Mouse (Mus musculus): ENCODE measurements around the gene Zfp607b.
A peak's percentile ranks its signal among the peaks of the same experiment; 100 is the strongest.

The Zfp607b gene

DNA sequence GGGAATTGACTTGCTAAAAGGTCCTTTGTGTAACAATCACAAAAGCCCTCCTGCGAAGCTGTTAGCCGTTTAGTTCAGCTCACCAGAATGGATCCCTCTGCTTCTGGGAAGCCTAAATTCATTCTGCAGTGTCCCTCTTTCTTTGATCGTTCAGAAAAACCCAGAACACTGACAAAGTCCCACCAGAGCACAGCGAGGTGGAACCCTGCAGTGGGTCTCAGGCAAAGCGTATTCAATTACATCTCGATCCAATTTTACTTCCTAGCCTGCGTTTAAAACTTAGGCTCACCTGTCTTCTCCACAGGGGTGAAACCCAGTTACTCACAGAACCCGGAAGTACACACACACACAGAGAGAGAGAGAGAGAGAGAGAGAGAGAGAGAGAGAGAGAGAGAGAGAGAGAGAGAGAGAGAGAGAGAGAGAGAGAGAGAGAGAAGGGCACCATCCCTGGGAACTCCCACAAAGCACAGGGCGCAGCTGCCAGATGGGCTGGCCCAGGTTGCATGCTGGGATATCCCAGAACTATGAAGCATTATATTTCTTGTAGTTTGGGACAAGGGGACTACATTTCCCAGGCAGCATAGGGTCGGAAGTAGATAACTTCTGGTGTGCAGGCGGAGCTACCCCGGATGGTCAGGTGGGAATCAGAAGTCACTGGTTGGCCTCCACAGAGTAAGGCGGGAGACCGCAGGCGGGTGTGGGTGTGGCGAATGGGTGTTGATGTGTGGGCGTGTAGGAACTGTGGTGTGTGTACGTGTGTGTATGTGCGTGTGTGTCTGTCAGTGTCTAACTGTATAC lies at the start of gene Zfp607b:
Gene Zfp607b, plus strand, starts transcription at position 526 of the 798 bp plus-strand sequence.
- DNase-seq (ENCODE audit: low read depth, low spot score) = peak; percentile 98

DNA sequence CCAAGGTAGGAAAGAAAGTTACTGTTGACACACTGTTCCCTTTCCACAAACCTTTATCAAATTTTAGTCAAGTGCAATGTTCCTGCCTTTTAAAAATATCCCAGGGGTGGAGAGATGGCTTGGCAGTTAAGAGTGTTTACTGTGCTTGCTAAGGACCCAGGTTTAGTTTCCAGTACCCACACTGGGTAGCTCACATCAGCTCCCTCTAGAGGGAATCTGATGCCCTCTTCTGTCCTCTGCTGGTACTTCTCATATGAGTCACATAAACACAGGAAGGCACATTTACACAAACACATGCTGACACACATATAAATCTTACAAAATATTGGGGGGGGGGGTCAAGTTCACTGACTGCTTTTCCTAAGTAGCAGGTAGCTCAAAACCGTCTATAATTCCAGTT lies 44.7 kb upstream of the Zfp607b start:
- peak; percentile 55 for DNase-seq (ENCODE audit: low read depth, low spot score)

DNA sequence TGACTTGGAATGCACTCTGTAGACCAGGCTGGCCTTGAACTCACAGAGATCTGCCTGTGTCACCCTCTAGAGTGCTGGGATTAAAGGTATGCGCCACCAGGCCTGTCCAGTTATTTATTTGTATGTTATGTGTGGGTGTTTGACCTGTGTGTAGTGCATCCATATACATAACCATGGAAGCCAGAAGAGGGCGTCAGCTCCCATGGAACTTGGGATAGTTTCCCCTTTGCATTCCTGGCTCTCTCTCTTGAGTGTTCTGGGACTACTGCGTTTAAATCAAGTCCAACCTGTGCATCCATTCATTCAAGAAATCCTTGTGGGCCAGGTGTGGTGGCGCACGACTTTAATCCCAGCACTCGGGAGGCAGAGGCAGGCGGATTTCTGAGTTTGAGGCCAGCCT lies 42.6 kb upstream of the Zfp607b start:
- no peak for DNase-seq (ENCODE audit: low read depth, low spot score)

DNA sequence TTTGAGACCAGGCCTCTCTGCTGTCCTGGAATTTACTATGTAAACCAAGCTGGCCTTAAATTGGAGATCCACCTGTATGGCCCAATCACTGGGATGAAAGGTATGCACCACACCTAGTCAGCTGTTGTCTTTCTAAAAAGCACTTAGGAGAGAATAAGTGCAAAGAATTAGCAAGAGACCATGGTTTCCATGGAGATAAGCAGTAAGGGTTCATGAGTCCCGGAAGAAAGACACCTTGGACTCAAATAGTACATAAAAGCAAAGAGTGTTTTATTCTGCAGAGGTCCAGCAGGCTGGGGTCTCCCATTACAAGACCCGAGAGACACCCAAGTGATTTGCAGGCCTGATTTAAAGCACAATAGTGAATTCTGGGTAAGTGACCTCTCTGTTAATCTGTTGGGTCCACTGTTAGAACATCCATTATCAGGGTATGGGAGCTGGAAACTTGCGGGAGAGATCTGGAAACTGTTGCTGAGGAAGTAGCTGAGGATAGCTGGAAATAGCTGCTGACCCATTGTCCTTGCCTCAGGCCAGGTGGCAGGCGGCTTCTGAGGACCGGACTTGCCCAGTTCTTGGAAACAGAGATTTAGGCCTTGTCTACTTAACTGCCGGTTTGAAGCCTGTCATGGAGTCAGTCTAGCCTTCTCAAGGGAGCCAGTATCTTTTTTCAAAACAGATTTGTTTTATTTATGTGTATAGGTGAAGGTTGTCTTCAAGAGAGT lies 41.7 kb upstream of the Zfp607b start:
- no peak for DNase-seq (ENCODE audit: low read depth, low spot score)

DNA sequence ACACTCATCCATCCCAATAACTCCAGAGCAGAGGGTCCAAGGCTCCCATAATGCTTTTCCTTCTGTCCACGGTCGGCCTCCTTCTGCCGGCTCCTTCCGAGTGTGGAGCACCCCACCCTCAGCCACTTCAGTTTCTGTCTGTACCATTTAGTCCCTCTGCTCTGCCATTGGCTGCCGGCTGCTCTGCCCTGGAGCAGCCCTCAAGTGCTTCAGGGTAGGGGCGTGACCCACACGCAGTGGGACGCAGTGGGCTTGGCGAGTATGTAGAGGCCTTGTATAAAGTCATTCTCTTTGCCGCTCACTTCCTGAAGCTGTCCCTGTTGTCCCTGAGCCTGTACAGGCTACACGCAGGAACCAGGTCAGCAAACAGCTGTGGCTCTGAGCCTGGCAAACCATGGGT lies 39.4 kb upstream of the Zfp607b start:
- no peak for DNase-seq (ENCODE audit: low read depth, low spot score)

DNA sequence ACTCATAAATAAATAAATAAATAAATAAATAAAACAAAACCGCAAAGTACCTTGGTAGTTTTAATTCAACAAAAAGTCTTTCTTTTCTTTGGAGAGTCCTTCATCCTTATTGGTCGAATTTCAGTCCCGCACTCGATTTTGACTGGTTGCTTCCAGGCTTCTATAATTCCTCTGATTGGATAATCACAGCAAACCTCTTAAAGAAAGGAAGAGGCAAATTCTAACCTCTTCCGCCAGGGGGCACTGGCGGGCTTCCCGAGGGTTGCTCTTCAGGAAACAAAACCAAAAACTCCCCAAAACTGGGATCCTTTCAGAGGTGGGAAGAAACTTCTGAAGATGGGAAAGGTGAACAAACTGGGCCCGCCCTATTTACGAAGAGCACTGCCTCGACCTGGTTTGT lies 38.2 kb upstream of the Zfp607b start:
- peak; percentile 87 for DNase-seq (ENCODE audit: low read depth, low spot score)

DNA sequence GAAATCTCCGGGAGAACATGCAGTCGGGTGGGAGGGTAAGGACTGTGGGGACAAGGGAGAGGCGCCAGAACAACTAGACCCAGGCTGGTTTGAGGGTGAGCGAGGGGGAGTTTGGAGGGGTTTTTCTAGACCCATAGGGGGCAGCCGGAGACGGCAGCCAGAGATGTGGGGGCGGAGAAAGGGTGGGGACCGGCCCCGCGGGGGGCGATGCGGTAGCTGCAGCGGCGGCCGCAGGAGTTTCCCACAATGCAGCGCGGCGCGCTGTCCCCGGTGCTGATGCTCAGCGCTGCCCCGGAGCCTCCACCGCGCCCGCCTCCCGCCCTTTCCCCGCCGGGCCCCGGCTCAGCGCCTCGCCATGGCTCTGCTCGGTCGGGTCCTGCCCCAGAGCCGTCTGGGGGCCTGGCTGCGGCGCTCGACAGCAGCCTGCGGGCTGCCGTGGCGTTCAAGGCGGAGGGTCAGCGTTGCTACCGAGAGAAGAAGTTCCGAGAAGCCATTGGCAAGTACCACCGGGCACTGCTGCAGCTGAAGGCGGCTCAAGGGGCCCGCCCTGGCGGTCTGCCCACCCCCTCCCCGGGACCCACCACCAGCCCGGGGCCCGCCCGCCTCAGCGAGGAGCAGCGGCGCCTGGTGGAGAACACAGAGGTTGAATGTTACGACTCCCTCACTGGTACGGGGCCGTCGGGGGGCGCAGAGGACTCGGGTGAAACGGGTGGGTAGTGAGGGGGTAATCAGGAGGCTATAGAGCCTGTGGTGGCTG lies 35.3 kb upstream of the Zfp607b start, which contains the start of gene Ttc9b:
Gene Ttc9b, plus strand, starts transcription at position 235 of the 757 bp plus-strand sequence.
- DNase-seq (ENCODE audit: low read depth, low spot score) = peak; percentile 20

DNA sequence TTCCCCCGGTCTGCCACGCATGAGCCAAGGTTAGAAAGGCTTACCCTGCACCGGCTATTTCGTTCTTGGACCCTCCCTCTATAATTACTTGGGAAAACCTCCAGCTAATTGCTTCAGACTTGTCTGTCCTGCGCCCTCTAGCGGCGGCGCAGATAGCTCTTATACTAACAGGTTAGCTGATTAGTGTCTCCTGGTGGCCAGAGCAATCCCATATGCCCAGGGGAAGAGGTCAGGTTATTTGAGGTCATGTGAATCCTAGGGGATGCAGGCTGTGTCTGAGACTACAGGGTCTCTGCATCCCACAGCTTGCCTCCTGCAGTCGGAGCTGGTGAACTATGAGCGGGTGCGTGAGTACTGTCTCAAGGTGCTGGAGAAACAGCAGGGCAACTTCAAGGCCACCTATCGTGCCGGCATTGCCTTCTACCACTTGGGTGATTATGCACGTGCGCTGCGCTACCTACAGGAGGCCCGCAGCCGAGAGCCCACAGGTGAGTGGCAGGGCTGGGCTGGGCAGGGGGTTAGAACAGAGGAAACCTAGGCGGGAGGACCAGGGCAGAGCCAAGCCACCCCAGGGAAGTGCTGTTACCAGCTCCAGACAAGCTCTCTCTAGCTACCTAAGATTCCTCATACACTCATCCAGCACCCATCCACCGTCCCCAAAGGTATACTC lies 34.4 kb upstream of the Zfp607b start:
- DNase-seq (ENCODE audit: low read depth, low spot score) = peak; percentile 59

DNA sequence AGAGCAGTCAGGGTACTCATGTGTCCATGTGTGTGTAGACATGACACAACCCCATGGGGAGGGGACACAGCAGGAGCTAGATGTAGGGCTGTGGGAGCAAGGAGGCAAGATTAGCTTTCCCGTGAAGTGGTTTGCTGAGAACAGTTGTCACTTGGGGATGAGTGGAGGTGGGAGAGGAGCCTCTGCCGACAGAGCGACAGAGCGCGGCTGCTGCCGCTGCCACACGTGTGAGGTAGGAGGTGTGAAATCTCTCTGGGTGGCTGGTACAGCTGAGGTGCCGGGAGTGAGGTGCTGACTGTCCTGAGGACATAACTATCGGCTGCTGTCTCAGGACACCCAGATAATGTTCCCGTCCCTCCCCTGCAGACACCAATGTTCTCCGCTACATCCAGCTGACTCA lies 33.6 kb upstream of the Zfp607b start:
- no peak for DNase-seq (ENCODE audit: low read depth, low spot score)

DNA sequence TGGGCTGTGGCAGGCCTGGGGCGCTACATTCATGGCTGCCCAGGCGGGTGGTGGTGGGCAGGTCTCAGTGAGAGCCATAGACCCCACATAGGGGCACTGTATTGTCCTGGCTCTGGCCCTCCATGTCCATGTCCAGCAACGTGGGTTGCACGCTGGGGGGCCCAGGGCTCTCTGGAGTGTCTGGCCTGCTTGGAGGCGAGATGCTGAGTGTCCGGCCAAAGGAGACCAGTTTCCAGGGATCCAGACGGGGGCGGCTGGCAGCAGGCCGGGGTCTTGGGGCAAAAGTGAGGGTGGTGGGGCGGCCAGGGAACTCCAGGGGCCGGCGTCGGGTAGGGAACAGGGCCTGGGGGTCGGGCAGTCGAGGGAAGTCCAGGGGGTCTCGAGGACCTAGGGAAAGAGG lies 32.5 kb upstream of the Zfp607b start:
- no peak for DNase-seq (ENCODE audit: low read depth, low spot score)

DNA sequence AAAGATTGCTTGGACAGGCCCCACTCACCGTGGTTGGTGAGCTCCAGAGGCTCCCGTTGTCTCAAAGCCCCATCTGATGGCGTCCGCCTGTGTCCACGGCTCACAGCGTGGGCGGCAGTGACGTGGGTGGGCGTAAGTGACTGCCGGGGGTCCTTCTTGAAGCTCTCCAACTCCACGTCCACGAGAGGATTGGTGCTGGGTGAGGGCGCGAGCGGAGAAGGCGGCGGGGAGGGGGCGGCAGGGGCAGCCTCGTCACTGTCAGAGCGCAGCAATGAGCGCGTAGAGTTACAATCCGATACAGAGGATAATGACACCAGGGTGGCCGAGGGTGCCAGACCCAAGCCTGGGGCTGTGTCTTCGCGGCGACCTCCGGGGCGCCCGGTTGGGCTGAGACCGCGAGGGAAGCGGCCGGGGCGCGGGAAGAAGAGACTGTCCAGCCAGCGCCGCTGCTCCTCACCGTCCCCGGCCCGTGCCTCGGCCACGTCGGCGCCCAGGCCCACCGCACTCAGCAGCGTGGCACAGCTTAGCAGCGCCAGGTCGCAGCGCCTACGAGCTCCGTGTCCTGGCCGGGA lies 31.2 kb upstream of the Zfp607b start:
- DNase-seq (ENCODE audit: low read depth, low spot score) = no peak

DNA sequence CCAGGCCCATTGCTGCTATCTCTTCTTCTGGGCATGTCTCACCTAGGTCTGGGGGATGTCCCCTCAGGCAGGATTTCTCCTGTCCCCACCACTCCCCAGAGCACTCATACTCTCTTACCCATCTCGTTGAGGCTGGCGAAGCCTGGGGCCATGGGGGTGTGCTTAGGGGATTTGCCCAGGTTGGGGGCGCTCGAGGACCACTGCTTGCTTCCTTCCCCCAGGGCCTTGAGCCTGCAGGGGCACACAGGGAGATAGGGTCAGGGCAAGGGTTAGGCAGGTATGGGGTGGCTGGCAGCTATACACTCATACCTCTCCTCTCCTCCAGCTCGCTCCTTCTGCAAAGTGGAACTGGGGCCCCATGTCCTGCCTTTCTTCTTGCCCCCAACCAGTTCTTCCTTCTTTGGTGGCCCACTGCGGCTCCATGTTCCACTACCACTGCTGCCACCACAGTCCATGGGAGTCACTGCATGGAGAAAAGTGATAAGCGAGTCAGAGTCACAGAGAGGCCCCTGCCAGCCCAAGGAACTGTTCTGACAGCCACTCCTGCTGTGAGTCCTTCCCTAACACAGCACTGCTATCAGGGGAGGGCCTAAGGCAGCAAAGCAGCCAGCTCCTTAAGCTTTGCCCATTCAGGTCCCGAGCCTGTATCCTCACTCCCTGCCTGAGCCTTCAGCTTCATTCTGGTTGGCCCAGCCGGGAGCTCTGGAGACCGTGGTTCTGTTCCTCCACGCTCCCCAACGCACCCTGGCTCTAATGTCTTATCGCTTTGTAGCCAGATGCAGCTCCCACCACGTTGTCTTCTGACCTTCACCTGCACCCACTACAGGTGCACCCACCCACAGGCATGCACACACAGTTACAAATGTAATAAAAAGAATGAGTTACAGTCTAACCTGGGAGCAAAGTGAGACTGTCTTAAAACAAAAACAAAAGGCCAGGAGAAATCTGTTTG lies 30.2 kb upstream of the Zfp607b start:
- no peak for DNase-seq (ENCODE audit: low read depth, low spot score)

DNA sequence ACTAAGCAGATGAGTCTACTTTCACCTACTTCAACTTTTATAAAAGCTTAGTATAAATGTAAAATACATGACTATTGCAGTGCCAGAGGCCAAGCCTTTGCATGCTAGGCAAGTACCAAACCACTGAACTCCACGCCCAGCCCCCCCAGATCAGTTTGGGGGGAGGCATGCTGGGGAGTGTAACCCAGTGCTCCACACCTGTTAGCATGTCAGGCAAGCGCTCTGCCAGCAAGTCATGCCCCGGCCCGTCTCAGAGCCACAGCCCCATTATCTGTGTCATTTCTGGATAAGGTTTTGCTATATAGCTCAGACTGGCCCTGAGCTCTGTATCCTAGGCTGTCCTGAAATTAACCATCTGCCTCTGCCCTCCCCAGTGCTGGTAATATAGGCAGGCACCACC lies 27.1 kb upstream of the Zfp607b start:
- DNase-seq (ENCODE audit: low read depth, low spot score) = no peak

DNA sequence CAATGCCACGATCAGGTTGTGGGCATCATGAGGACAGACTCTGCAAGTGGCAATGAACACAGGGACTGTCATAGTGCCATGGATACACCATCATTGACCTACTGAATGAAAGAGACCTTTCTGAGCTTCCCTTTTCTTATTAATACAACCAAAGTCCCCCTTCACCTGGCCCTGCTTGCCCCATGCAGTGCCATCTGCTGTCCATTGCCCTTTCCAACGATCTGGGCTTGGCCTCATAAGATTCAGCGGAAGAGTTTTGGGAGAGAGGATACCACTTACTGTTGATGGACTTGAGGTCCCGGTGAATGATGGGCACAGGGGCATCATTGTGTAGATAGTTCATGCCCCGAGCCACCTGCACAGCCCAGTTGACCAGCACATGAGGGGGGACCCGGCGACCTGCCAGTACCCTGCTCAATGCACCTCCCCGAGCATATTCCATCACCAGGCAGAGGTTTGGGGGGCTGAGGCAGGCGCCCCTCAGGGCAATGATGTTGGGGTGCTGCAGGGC lies 16.0 kb upstream of the Zfp607b start:
- DNase-seq (ENCODE audit: low read depth, low spot score) = peak; percentile 31

DNA sequence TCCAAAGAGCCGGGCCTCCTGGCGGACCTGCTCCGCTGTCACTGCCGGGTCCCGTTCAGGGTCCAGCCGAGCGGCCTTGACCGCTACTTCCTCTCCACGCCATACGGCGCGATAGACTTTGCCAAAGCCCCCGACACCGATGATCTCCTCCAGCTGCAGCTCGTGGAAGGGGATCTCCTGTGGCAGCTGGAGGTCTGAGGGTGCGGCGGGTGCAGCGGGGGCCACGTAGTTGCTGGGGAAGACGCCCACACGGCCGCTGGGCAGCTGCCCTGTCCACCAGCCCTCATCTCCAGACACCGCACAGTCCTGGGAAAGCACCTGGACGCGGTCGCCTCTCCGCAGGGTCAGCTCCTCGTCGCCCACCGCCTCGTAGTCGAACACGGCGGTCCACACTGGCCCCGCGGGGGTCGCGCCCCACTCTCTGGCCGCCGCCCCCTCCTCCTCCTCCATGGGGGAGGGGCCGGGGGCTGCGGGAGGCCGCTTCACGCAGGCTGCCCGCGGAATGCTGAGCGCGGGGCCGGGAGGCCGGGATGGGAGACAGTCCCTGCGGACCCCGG lies 15.5 kb upstream of the Zfp607b start:
- no peak for DNase-seq (ENCODE audit: low read depth, low spot score)

DNA sequence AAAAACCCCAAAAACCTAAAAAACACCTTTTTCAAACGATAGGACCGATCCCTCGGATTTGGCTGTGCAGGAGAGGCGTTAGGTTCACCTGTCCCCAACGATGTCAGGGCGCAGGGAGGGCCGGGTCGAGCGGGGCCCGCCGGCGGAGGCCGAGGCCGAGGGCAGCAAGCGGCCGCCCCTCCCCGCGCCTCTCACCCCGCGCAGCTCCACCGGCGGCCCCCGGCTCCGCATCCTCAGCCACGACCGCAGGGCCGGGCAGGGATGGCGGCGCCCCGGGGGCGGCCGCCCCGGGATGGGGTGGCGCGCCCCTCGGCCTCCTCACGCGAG lies 15.0 kb upstream of the Zfp607b start:
- no peak for DNase-seq (ENCODE audit: low read depth, low spot score)

DNA sequence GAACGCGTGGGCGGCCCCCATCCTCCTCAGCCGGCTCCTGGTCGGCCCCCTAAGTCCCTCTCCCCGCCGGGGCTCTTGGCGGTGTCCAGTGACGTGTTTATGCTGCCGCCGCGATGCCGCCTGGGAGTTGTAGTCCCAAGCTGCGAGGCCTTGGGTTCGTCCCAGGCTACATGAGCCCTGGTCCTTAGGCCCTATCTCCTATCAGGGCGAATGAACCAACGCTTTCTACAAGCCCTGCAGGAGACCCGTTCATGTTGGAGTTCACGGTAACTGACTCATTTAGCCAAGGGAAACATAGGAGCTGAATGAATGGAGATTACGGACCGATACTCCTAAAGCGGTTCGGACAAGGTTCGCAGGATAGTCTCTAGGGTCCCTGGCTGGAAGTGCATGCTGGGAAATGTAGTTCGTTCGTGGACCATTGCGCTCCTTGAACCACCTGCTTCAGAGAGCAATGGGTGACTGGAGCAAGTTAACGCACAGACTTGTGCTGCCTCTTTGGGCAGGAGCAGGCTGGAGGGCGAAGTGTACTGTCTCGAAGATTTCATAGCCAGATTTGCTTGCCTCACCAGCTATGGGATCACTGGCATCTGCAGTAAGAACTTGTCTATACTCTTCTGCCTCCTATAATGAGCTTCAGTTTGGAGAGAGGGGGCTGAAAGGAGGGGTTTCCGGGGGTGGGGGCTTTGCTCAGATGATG lies 14.5 kb upstream of the Zfp607b start, which contains the start of gene Map3k10:
Gene Map3k10, minus strand, starts transcription at position 77 of the 700 bp plus-strand sequence.
- peak; percentile 99 for DNase-seq (ENCODE audit: low read depth, low spot score)

DNA sequence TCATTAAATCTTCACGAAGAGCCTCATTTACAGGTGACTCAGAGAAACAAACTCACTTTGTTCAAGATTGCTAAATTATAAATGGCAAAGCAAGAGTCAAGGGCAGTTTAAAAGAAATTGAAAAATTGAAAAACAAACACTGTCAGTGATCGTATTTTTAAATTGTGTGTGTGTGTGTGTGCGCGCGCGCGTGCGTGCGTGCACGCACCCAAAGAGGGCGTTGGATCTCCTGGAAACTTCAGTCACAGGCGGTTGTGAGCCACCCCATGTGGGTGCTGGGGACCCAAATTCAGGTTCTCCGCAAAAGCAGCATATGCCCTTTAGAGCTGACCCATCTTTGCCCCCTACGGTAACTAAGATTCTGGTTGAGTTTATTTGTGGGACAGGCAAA lies 13.9 kb upstream of the Zfp607b start:
- DNase-seq (ENCODE audit: low read depth, low spot score) = no peak

DNA sequence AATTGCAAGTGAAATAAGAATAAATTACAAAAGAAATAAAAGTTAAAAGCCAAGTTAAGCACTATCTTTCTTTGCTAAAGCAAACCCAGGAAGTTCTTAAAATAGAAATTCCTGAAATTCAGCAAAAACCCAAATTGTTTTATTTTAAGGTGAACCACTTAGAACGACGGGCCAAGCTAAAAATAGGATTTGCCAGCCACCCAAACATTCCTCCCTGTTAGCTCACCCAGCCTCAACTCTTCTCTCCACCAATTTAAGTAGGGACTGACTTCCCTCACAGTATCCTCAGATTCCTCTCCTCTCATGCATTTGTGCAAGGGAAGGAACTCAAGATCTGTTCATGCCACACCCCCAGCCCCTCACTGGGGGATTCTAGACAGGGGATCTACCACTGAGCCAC lies 5.9 kb upstream of the Zfp607b start:
- no peak for DNase-seq (ENCODE audit: low read depth, low spot score)

Data from A20 (cell line).